Mouse (Mus musculus) lung, postnatal 0 days (tissue): Measurements from ENCODE around the gene Nlgn2. TPM values are rescaled to one million over a fixed set of nuclear protein-coding genes. Genes with fewer than 3 reads are reported as not detected.

Experiments
- ATAC-seq: fragments of 200-750 bp; cut with Nextera tagmentation; 2 replicates; pipeline ENCODE4 v1.8.0; 2017; ENCODE audit warnings: moderate library complexity
- DNase-seq: peaks from one replicate; pipeline ENCODE4 v3.0.0-alpha.2; 2016; ENCODE audit warnings: low spot score
- H3K27ac ChIP-seq: fragments of 300-500 bp; sonication (generic); 2 replicates; pipeline ENCODE4 v1.5.1; 2014; ENCODE audit warnings: antibody characterized with exemption, mild to moderate bottlenecking, low read length, mixed read lengths
- H3K27me3 ChIP-seq: fragments of 300-500 bp; sonication (generic); replicated peaks from 2 replicates; pipeline ENCODE4 v1.6.1; 2014; ENCODE audit warnings: low read length, mixed read lengths; ENCODE audit not compliant: insufficient read depth
- H3K36me3 ChIP-seq: fragments of 300-500 bp; sonication (generic); 2 replicates; pipeline ENCODE4 v1.6.1; 2014; ENCODE audit warnings: low read length, mixed read lengths; ENCODE audit not compliant: insufficient read depth
- H3K4me1 ChIP-seq: fragments of 300-500 bp; sonication (generic); 2 replicates; pipeline ENCODE4 v1.6.1; 2014; ENCODE audit warnings: antibody characterized with exemption, low read depth, low read length, mixed read lengths; ENCODE audit not compliant: insufficient read depth
- H3K4me2 ChIP-seq: fragments of 300-500 bp; sonication (generic); replicated peaks from 2 replicates; pipeline ENCODE4 v1.6.1; 2014; ENCODE audit warnings: low read depth, mild to moderate bottlenecking, low read length, moderate library complexity, mixed read lengths
- H3K4me3 ChIP-seq: fragments of 300-500 bp; sonication (generic); 2 replicates; pipeline ENCODE4 v1.5.1; 2014; ENCODE audit warnings: low read depth, low read length
- H3K9ac ChIP-seq: fragments of 300-500 bp; sonication (generic); replicated peaks from 2 replicates; pipeline ENCODE4 v1.6.1; 2014; ENCODE audit warnings: low read depth, mild to moderate bottlenecking
- H3K9me3 ChIP-seq: fragments of 300-500 bp; sonication (generic); 2 replicates; pipeline ENCODE4 v1.6.1; 2016; ENCODE audit warnings: low read length, mixed read lengths
- CTCF ChIP-seq: IDR thresholded peaks from 2 replicates; pipeline ENCODE4 v1.5.1; 2016; ENCODE audit warnings: antibody characterized with exemption, mild to moderate bottlenecking
- EP300 ChIP-seq: IDR thresholded peaks from 2 replicates; pipeline ENCODE4 v1.6.1; 2016; ENCODE audit warnings: antibody characterized with exemption, mild to moderate bottlenecking, control low read depth
- WGBS: fragments of 180-500 bp; shearing (Covaris S2); extraction: QIAGEN DNeasy Blood & Tissue Kit; methylation state at CpG from one replicate; pipeline ENCODE4 v1.1.7; 2014; 5-methylcytosine and 5-hydroxymethylcytosine counted together
- microRNA-seq: library from miRNA; unstranded; fragments of <30 nt; microRNA quantifications from one replicate; pipeline ENCODE4, GENCODE M21; 2016
- polyA plus RNA-seq: library from polyadenylated mRNA; unstranded; fragments of >200 nt; fragmentation: Nextera tagmentation; extraction: Ambion mirVana; gene quantifications from 2 replicates; pipeline ENCODE4 v1.2.1, GENCODE M21; 2015

Nlgn2 gene
- polyA plus RNA-seq, 1 experiment from 2014 or later: 2.9 TPM

- no peak overlapping the region for H3K9ac ChIP-seq
- no peaks in the 10 kb centered on the region for H3K36me3 ChIP-seq
- H3K27ac ChIP-seq: no peak overlapping the region
- H3K27me3 ChIP-seq: no peaks in the 10 kb centered on the region
- 82% methylated on average over 20 of the region's 20 CpGs for WGBS
- H3K4me3 ChIP-seq: no peak overlapping the region
- no peak overlapping the region for H3K4me2 ChIP-seq
- no peak for TF ChIP-seq EP300
- ATAC-seq (no peak), DNase-seq (no peak)
- no peaks in the 10 kb centered on the region for H3K9me3 ChIP-seq
- no peaks in the 10 kb centered on the region for H3K4me1 ChIP-seq
Measured at GRCm38 (mm10) chr11:69776488-69776887, 61.1 kb downstream of the Nlgn2 start.

- no peaks in the 10 kb centered on the region for H3K4me1 ChIP-seq
- DNase-seq (no peak), ATAC-seq (no peak)
- H3K27ac ChIP-seq: no peak overlapping the region
- H3K4me3 ChIP-seq: no peak overlapping the region
- no peak overlapping the region for H3K9ac ChIP-seq
- H3K9me3 ChIP-seq: no peaks in the 10 kb centered on the region
- TF ChIP-seq CTCF (no peak), EP300 (no peak)
- no peak overlapping the region for H3K4me2 ChIP-seq
- no peaks in the 10 kb centered on the region for H3K27me3 ChIP-seq
- WGBS: 52% methylated on average over 10 of the region's 10 CpGs
- no peaks in the 10 kb centered on the region for H3K36me3 ChIP-seq
Measured at GRCm38 (mm10) chr11:69775716-69776115, 61.9 kb downstream of the Nlgn2 start.

- Histone ChIP-seq H3K36me3 (no peaks in the 10 kb centered on the region), H3K27me3 (no peaks in the 10 kb centered on the region), H3K9me3 (no peaks in the 10 kb centered on the region), H3K9ac (no peak overlapping the region), H3K4me3 (no peak overlapping the region), H3K4me2 (no peak overlapping the region), H3K4me1 (no peaks in the 10 kb centered on the region), H3K27ac (no peak overlapping the region)
- DNase-seq: no peak
- no peak for ATAC-seq
- TF ChIP-seq EP300 (no peak), CTCF (no peak)
- WGBS: 62% methylated on average over 5 of the region's 5 CpGs
Measured at GRCm38 (mm10) chr11:69774961-69775360, 62.6 kb downstream of the Nlgn2 start.

Small RNAs within 50 kb of the gene (microRNA-seq; reads per million reads assigned to microRNA genes)
- not detected for gene Mir6924

Other genes starting within 250 kb of the Nlgn2 start
- gene Atp1b2, start 231.8 kb downstream of the Nlgn2 start, polyA plus RNA-seq: 7.5 and 8.1 TPM in 2 replicates
- gene Shbg, start 219.9 kb downstream of the Nlgn2 start, polyA plus RNA-seq: not detected in 2 replicates
- 14.4 and 16.3 TPM in 2 replicates for gene Sat2, start 215.8 kb downstream of the Nlgn2 start, polyA plus RNA-seq
- 16.3 and 17.9 TPM in 2 replicates for gene Fxr2, start 204.8 kb downstream of the Nlgn2 start, polyA plus RNA-seq
- 0.14 and 0.17 TPM in 2 replicates for gene Sox15, start 182.5 kb downstream of the Nlgn2 start, polyA plus RNA-seq
- gene Mpdu1, start 175.1 kb downstream of the Nlgn2 start, polyA plus RNA-seq: 57.3 and 61.3 TPM in 2 replicates
- 41.9 and 43.6 TPM in 2 replicates for gene Cd68, start 171.6 kb downstream of the Nlgn2 start, polyA plus RNA-seq
- gene Eif4a1, start 165.4 kb downstream of the Nlgn2 start, polyA plus RNA-seq: 283 and 286 TPM in 2 replicates
- gene Senp3, start 155.7 kb downstream of the Nlgn2 start, polyA plus RNA-seq: 36.0 and 37.8 TPM in 2 replicates
- 4.4 and 6.7 TPM in 2 replicates for gene Tnfsf13, start 152.0 kb downstream of the Nlgn2 start, polyA plus RNA-seq
- gene Tnfsf12, start 141.9 kb downstream of the Nlgn2 start, polyA plus RNA-seq: 12.0 and 13.6 TPM in 2 replicates
- gene Tnfsfm13, start 141.7 kb downstream of the Nlgn2 start, polyA plus RNA-seq: 11.9 and 13.1 TPM in 2 replicates
- gene Polr2a, start 79.1 kb downstream of the Nlgn2 start, polyA plus RNA-seq: 14.0 and 15.3 TPM in 2 replicates
- gene Slc35g3, start 75.8 kb downstream of the Nlgn2 start, polyA plus RNA-seq: 1.0 TPM in 2 replicates
- 6.6 and 7.6 TPM in 2 replicates for gene Zbtb4, start 71.9 kb downstream of the Nlgn2 start, polyA plus RNA-seq
- gene Chrnb1, start 41.8 kb downstream of the Nlgn2 start, polyA plus RNA-seq: 15.6 and 16.2 TPM in 2 replicates
- gene Fgf11, start 35.9 kb downstream of the Nlgn2 start, polyA plus RNA-seq: 0.57 and 0.95 TPM in 2 replicates
- 14.3 and 14.9 TPM in 2 replicates for gene Tmem102, start 32.2 kb downstream of the Nlgn2 start, polyA plus RNA-seq
- gene Gm39566, start 22.5 kb downstream of the Nlgn2 start, polyA plus RNA-seq: not detected in 2 replicates
- gene Spem2, start 19.3 kb downstream of the Nlgn2 start, polyA plus RNA-seq: not detected in 2 replicates
- not detected in 2 replicates for gene Spem1, start 15.6 kb downstream of the Nlgn2 start, polyA plus RNA-seq
- gene Tmem256, start 730 bp upstream of the Nlgn2 start, polyA plus RNA-seq: 365 and 395 TPM in 2 replicates
- 107 and 114 TPM in 2 replicates for gene Plscr3, start 8.6 kb upstream of the Nlgn2 start, polyA plus RNA-seq
- gene Tnk1, start 20.9 kb upstream of the Nlgn2 start, polyA plus RNA-seq: 6.1 and 7.6 TPM in 2 replicates
- gene Tmem95, start 40.2 kb upstream of the Nlgn2 start, polyA plus RNA-seq: not detected in 2 replicates
- gene Kctd11, start 43.6 kb upstream of the Nlgn2 start, polyA plus RNA-seq: 10.1 and 11.4 TPM in 2 replicates
- 1.5 and 1.7 TPM in 2 replicates for gene Acap1, start 57.8 kb upstream of the Nlgn2 start, polyA plus RNA-seq
- gene 2810408A11Rik, start 63.2 kb upstream of the Nlgn2 start, polyA plus RNA-seq: 6.4 and 7.0 TPM in 2 replicates
- 3.8 and 3.9 TPM in 2 replicates for gene Neurl4, start 63.3 kb upstream of the Nlgn2 start, polyA plus RNA-seq
- gene Gps2, start 76.1 kb upstream of the Nlgn2 start, polyA plus RNA-seq: 53.0 and 59.1 TPM in 2 replicates
- 758 and 815 TPM in 2 replicates for gene Eif5a, start 84.2 kb upstream of the Nlgn2 start, polyA plus RNA-seq
- gene Ybx2, start 98.0 kb upstream of the Nlgn2 start, polyA plus RNA-seq: 1.00 and 1.1 TPM in 2 replicates
- gene Slc2a4, start 110.4 kb upstream of the Nlgn2 start, polyA plus RNA-seq: 3.7 and 4.3 TPM in 2 replicates
- gene Cldn7, start 127.0 kb upstream of the Nlgn2 start, polyA plus RNA-seq: 212 and 230 TPM in 2 replicates
- gene Ctdnep1, start 143.4 kb upstream of the Nlgn2 start, polyA plus RNA-seq: 23.7 and 24.7 TPM in 2 replicates
- gene Elp5, start 144.7 kb upstream of the Nlgn2 start, polyA plus RNA-seq: 65.9 and 72.1 TPM in 2 replicates
- gene Gabarap, start 153.4 kb upstream of the Nlgn2 start, polyA plus RNA-seq: 624 and 645 TPM in 2 replicates
- gene Phf23, start 158.0 kb upstream of the Nlgn2 start, polyA plus RNA-seq: 57.5 and 61.3 TPM in 2 replicates
- gene Dvl2, start 162.8 kb upstream of the Nlgn2 start, polyA plus RNA-seq: 14.6 and 15.1 TPM in 2 replicates
- gene Acadvl, start 177.6 kb upstream of the Nlgn2 start, polyA plus RNA-seq: 92.0 and 95.2 TPM in 2 replicates
- gene Dlg4, start 179.2 kb upstream of the Nlgn2 start, polyA plus RNA-seq: 2.0 and 2.1 TPM in 2 replicates
- gene Asgr1, start 216.3 kb upstream of the Nlgn2 start, polyA plus RNA-seq: 0.81 TPM in 2 replicates